Mouse (Mus musculus): ENCODE data around the gene Il21. TPM values are rescaled to one million over a fixed set of nuclear protein-coding genes. Genes with fewer than 3 reads are reported as not detected.

Il21 gene
- polyA plus RNA-seq, 1 experiment from 2014 or later: not detected

DNA sequence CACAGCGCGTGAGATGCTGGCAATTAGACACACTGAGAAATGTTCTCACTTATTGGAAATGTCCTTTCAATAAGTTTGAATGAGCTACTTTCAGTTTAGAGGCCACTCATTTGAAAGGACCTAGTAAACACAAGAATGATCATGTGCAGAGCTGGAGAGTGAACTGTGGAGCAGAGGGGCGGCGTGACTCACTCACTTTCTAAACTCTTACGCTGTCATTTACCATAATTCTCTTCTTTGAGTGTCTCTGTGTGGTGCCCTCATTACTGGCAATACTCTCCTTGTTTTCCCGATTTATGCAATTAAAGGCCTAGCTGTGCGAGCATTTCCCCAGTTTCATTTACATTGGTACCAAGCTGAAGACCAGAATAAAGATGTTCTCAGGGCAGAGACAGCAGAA is 1.3 kb downstream of the Il21 start:
- Histone ChIP-seq H3K4me3 (no peak overlapping the region), H3K4me2 (no peak overlapping the region), H3K9me3 (no peaks in the 10 kb centered on the region), H3K4me1 (no peaks in the 10 kb centered on the region), H3K9ac (no peak overlapping the region), H3K27me3 (no peaks in the 10 kb centered on the region), H3K36me3 (no peaks in the 10 kb centered on the region), H3K27ac (no peak overlapping the region)
- ATAC-seq (ENCODE audit: insufficient number of reproducible peaks, low FRiP score, low TSS enrichment, low read depth): no peak
- WGBS: 82% methylated on average over 7 of the region's 7 CpGs

DNA sequence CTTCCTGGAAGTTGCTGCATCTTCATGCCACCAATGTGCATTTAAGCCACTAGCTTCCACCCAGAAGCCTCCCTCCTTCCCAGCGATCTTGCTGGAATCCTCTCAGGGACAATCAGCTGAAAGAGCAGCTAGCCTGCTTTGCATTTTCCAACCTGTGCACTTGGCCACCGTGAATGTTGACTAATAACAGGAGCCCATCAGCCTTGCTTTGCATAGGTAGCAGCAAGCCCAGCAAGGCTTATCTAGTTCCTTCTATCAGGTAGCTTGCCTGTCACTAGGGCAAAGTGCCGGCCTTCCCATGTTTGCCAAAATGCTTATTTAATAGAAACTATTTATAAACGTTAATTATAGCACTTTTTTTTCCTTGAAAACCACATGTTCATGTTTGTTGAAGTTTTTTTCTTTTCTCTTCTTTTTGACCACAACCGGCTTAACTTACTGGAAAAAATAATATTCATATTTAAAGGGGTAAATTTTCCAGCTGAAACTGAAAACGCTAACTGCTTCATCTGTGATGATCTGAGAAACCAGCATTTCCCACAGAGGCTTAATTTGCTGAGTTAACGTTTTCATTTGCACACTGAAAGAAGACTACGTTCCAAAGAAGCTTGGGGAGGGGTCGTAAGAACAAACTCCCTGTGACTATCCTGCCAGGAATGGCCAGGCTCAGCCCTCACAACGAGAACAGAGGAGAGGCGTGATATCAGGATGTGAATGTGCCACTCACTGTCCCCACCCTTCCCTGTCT is 3.2 kb downstream of the Il21 start:
- Histone ChIP-seq H3K36me3 (no peaks in the 10 kb centered on the region), H3K27me3 (no peaks in the 10 kb centered on the region), H3K4me2 (no peak overlapping the region), H3K9me3 (no peaks in the 10 kb centered on the region), H3K27ac (no peak overlapping the region), H3K4me1 (no peaks in the 10 kb centered on the region), H3K9ac (no peak overlapping the region), H3K4me3 (no peak overlapping the region)
- WGBS: 56% methylated on average over 11 of the region's 11 CpGs
- no peak for ATAC-seq (ENCODE audit: insufficient number of reproducible peaks, low FRiP score, low TSS enrichment, low read depth)

DNA sequence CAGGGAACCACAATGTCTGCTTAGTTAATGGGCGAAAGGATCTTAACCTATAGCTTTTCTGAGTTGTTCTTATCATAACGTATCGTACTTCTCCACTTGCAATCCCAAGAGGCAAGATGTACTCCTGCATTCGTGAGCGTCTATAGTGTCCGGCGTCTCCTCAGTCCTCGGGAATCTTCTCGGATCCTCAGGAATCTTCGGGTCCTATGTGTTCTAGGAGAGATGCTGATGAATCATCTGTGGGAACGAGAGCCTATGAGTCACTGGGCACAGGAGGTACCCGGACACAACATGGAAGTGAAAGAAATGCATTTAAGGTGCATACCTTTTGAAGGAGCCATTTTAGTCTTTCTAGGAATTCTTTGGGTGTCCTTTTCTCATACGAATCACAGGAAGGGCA is 7.3 kb downstream of the Il21 start:
- no peak for ATAC-seq (ENCODE audit: insufficient number of reproducible peaks, low FRiP score, low TSS enrichment, low read depth)

DNA sequence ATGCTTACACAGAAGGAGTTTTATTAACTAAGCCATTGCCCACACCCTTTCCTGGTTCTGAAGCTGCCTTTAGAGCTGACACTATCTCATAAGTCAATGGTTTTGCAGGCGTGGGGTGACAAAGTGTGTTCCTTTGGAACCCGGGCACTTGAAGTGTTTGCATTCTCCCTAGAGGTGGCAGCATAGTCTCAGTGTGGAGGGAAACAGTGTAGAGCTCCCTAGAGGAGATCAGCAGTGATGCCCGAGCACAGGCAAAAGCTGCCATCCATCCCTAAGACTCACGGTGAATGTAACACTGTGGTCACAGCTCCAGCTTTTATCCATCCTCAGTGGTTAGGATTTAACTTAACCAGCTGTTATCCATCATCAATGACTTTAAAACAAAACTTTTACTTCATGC is 13.4 kb downstream of the Il21 start:
- Histone ChIP-seq H3K4me1 (peaks cover 4% of the 10 kb centered on the region; the same call in 1 of the 2 replicates), H3K27ac (no peak overlapping the region), H3K9ac (no peak overlapping the region), H3K9me3 (no peaks in the 10 kb centered on the region), H3K4me3 (no peak overlapping the region), H3K4me2 (no peak overlapping the region), H3K27me3 (no peaks in the 10 kb centered on the region), H3K36me3 (no peaks in the 10 kb centered on the region)
- WGBS: 35% methylated on average over 4 of the region's 4 CpGs
- no peak for ATAC-seq (ENCODE audit: insufficient number of reproducible peaks, low FRiP score, low TSS enrichment, low read depth)

More for the DNA sequence above, 7.3 kb downstream of the Il21 start:
- no peak overlapping the region for H3K4me2 ChIP-seq
- peaks cover 4% of the 10 kb centered on the region; the same call in 1 of the 2 replicates for H3K4me1 ChIP-seq
- no peaks in the 10 kb centered on the region for H3K27me3 ChIP-seq
- no peak overlapping the region for H3K27ac ChIP-seq
- H3K9ac ChIP-seq: no peak overlapping the region
- 92% methylated on average over 13 of the region's 13 CpGs for WGBS
- no peak overlapping the region for H3K4me3 ChIP-seq
- no peaks in the 10 kb centered on the region for H3K36me3 ChIP-seq
- no peaks in the 10 kb centered on the region for H3K9me3 ChIP-seq

DNA sequence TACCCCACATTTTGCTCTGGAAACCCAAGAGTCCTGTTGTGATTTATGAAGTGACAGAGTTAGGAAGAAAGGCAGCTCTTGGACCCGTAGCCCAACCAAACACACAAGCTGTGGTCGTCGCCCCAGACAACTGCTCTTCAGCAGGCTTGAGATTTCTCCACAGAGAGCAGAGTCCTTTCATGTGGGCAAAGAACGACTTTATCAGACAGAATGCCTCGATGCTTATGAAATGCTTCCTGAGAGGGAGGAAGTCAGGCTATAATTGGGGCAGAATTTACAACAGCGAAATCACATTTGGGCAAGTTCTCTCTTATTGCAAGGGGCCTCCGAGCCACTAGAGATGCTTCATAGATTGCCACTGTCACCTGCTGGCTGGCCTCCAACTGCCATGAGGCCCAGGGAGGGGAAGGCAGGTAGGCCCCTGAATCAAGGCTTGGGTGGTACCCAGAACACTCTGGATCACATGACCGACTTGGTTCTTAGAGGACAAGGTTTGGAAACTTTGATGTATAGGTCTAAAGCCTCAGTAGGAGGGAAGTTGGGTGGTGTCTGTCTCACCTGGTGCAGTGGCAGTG is 27.1 kb downstream of the Il21 start:
- Histone ChIP-seq H3K9me3 (no peaks in the 10 kb centered on the region), H3K4me2 (no peak overlapping the region), H3K4me1 (0 out of 2 replicates have a peak, but pooled peaks cover 10% of the 10 kb centered on the region), H3K9ac (no peak overlapping the region), H3K27ac (no peak overlapping the region), H3K4me3 (no peak overlapping the region), H3K36me3 (no peaks in the 10 kb centered on the region), H3K27me3 (no peaks in the 10 kb centered on the region)
- WGBS: 69% methylated on average over 8 of the region's 8 CpGs
- ATAC-seq (ENCODE audit: insufficient number of reproducible peaks, low FRiP score, low TSS enrichment, low read depth): no peak

DNA sequence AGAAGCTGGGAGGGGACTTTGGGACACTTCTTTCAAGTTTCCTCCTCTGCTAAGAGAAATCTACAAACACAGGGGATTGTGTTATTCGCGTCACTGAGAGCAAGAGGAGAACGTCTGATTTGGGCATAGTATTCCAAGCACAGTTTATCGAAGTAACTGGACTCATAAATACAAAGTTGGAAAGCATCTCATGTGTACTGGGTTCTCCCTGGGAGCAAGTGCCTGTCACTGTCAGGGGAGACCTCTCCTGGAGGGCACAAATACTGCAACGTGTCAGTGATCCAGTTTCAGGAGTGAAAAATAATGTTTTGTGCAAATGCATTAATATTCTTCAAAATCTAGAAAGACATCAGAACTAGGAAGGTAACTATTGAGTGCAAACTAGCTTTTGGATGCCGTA is 27.9 kb downstream of the Il21 start:
- ATAC-seq (ENCODE audit: insufficient number of reproducible peaks, low FRiP score, low TSS enrichment, low read depth): no peak
- Histone ChIP-seq H3K4me2 (peak overlapping the region; percentile 74), H3K4me3 (peak overlapping the region; percentile 52), H3K9me3 (no peaks in the 10 kb centered on the region), H3K9ac (peak overlapping the region; percentile 53; the same call in 1 of the 2 replicates), H3K27me3 (no peaks in the 10 kb centered on the region), H3K36me3 (no peaks in the 10 kb centered on the region), H3K4me1 (0 out of 2 replicates have a peak, but pooled peaks cover 10% of the 10 kb centered on the region), H3K27ac (no peak overlapping the region)
- WGBS: 22% methylated on average over 6 of the region's 6 CpGs

DNA sequence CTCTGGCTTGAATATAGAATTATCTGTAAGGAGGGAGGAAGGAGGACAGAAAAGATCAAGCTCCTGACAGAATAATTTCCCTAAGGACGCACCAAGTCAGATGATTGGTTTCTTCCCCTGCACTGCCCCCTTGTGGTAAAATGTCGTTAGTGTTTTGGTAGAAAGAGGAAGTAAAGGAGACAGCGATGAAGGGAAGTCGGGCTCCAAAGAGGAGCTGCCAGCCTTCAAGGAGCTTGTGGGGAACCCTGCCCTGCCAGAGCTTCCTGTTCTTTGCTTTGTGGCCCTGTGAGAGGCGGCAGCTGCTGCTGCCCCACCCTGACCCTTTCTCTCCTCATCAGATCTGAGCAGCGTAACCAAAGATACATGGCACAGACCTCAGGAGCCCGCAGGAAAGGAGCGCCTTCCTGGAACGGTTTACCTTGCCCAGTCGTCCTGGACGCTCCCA is 28.4 kb downstream of the Il21 start:
- Histone ChIP-seq H3K4me2 (peak overlapping the region; percentile 74), H3K27me3 (no peaks in the 10 kb centered on the region), H3K27ac (no peak overlapping the region), H3K4me3 (peak overlapping the region; percentile 52), H3K36me3 (no peaks in the 10 kb centered on the region), H3K9ac (peak overlapping the region; percentile 53), H3K9me3 (no peaks in the 10 kb centered on the region), H3K4me1 (0 out of 2 replicates have a peak, but pooled peaks cover 10% of the 10 kb centered on the region)
- ATAC-seq (ENCODE audit: insufficient number of reproducible peaks, low FRiP score, low TSS enrichment, low read depth): no peak
- under 1% methylated on average over 11 of the region's 11 CpGs for WGBS

DNA sequence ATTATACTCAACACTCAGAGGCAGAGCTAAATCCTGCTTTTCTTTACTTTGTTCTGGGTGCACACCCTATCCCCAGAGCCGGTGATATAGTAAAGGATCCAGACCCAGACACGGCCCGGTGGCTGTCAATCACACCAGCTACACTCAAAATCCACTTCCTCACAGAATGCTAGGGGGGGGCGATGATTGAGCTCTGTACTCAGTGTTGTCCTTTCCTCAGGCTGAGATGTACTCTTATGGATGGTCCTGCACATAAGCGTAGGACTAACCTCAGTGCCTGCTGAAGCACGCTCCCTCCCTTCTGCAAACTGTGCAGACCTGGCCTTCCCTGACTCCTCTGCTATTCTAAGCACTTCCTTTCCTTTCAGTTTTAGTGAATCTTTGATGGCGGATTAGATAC is 29.6 kb downstream of the Il21 start:
- WGBS: 84% methylated on average over 7 of the region's 7 CpGs
- Histone ChIP-seq H3K27me3 (no peaks in the 10 kb centered on the region), H3K4me2 (no peak overlapping the region)

DNA sequence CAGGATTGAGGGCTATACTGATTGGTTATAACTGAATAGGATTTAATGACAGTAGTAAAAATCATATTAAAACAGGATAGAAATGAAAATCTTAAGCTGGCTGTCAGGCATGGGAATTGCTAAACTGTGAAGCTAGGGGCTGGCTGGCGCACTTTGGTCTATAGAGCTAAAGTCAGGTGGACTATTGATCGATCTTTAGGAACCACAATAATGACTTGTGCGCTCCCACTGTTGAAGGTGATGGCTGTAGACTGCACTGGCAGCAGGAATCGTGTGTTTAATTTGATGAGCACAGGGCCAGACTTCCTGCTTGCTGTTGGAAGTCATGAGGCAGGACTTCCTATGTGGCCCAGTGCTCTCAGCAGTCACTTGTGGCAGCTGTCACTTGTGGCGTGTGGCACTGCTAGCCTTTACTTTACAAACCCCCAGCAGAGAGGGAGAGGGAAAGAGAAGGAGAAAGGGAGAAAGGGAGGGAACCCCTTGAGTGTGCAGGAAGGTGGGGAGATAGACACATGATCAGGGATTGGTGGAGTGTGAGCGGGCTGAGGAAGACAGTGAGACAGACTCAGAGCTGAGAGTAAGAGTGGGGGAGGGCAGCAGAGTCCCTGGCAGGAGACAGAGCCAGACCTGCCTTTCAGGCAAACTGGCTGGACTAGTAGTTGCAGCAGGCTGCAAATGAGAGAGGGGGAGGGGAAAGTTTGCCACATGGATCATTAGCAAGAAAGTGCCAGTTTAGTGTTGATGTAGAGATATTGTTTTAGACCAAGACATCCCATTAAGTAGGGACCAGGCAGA is 31.1 kb downstream of the Il21 start:
- no peak overlapping the region for H3K9ac ChIP-seq
- no peaks in the 10 kb centered on the region for H3K36me3 ChIP-seq
- ATAC-seq (ENCODE audit: insufficient number of reproducible peaks, low FRiP score, low TSS enrichment, low read depth): no peak
- no peak overlapping the region for H3K27ac ChIP-seq
- H3K4me1 ChIP-seq: 0 out of 2 replicates have a peak, but pooled peaks cover 10% of the 10 kb centered on the region
- 46% methylated on average over 6 of the region's 6 CpGs for WGBS
- H3K4me2 ChIP-seq: no peak overlapping the region
- no peaks in the 10 kb centered on the region for H3K9me3 ChIP-seq
- no peak overlapping the region for H3K4me3 ChIP-seq
- H3K27me3 ChIP-seq: no peaks in the 10 kb centered on the region

More for the DNA sequence above, 29.6 kb downstream of the Il21 start:
- Histone ChIP-seq H3K4me3 (no peak overlapping the region), H3K4me1 (0 out of 2 replicates have a peak, but pooled peaks cover 10% of the 10 kb centered on the region), H3K36me3 (no peaks in the 10 kb centered on the region), H3K27ac (no peak overlapping the region), H3K9ac (no peak overlapping the region), H3K9me3 (no peaks in the 10 kb centered on the region)
- no peak for ATAC-seq (ENCODE audit: insufficient number of reproducible peaks, low FRiP score, low TSS enrichment, low read depth)

DNA sequence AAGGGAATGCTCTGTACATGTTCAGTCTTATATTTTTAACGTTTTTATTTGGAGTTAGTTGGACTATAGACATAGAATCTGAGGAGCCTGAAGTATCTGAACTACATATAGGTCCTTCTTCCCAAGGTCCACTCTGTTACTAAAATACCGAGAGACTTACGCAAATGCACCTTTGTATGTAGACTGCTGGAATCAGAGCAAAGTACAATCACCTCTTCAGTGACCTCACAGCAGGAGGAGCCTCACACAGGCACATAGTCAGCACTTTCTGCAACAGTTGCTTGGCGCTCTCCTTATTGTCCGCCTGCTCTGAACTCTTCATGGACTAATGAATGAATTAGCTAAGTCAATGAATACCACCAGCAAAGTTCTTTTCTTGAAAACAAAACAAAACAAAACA is 34.1 kb downstream of the Il21 start:
- no peak for ATAC-seq (ENCODE audit: insufficient number of reproducible peaks, low FRiP score, low TSS enrichment, low read depth)
- 86% methylated on average over 5 of the region's 5 CpGs for WGBS
- H3K27me3 ChIP-seq: no peaks in the 10 kb centered on the region
- no peak overlapping the region for H3K9ac ChIP-seq
- H3K4me2 ChIP-seq: no peak overlapping the region
- H3K27ac ChIP-seq: no peak overlapping the region
- no peaks in the 10 kb centered on the region for H3K9me3 ChIP-seq
- no peak overlapping the region for H3K4me3 ChIP-seq
- 0 out of 2 replicates have a peak, but pooled peaks cover 10% of the 10 kb centered on the region for H3K4me1 ChIP-seq
- H3K36me3 ChIP-seq: no peaks in the 10 kb centered on the region

DNA sequence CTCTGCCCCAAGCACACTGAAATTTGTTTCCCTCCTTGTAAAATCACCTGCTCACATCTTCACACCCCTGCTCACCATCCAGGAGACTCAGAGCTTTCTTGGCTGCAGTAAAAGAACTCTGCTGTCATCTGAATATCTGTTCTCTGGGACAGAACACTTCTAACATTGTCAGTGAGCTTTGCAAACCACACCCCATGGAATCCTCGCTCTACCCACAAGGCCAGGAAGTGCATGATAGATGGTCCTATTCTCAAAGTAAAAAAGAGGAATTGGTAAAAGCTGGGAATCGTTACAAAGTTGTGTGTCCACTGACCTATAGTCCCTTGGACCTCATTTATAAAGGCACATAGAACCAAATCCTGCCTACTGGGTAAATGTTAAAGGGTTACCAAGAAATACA is 40.5 kb downstream of the Il21 start:
- Histone ChIP-seq H3K4me2 (no peak overlapping the region), H3K27ac (no peak overlapping the region), H3K4me1 (no peaks in the 10 kb centered on the region), H3K27me3 (no peaks in the 10 kb centered on the region), H3K9me3 (no peaks in the 10 kb centered on the region), H3K36me3 (no peaks in the 10 kb centered on the region), H3K9ac (no peak overlapping the region), H3K4me3 (no peak overlapping the region)
- 66% methylated on average over 2 of the region's 2 CpGs for WGBS
- no peak for ATAC-seq (ENCODE audit: insufficient number of reproducible peaks, low FRiP score, low TSS enrichment, low read depth)

DNA sequence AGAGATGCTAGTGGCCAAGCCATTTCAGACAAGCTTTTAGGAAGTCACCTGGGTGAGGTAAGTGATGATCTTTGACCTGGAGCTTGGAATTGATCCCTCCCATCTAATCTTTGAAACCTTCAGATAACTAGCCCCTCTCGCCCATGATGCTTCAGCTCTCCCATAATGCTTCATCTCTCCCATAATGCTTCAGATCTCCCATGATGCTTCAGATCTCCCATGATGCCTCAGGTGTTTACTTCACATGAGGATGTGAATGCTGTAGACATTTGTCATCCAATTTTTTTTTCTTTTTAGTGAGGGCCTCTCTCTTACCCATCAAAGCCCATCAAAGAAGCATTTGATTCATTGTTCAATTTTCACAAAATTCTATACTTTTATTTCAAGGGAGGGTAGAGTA is 46.9 kb downstream of the Il21 start:
- no peak overlapping the region for H3K9ac ChIP-seq
- WGBS: 82% methylated on average over 1 of the region's 1 CpGs
- no peak for ATAC-seq (ENCODE audit: insufficient number of reproducible peaks, low FRiP score, low TSS enrichment, low read depth)

More for the DNA sequence above, 46.9 kb downstream of the Il21 start:
- Histone ChIP-seq H3K27me3 (no peaks in the 10 kb centered on the region), H3K27ac (no peak overlapping the region), H3K4me3 (no peak overlapping the region), H3K4me2 (no peak overlapping the region), H3K36me3 (no peaks in the 10 kb centered on the region), H3K4me1 (peaks cover 9% of the 10 kb centered on the region), H3K9me3 (no peaks in the 10 kb centered on the region)
